Mouse (Mus musculus) liver, embryonic 15.5 days (tissue): ENCODE results near the gene Trmt61a. TPM values are rescaled to one million over a fixed set of nuclear protein-coding genes. Genes with fewer than 3 reads are reported as not detected.
A peak's percentile ranks its signal among the peaks of the same experiment; 100 is the strongest.

Experiments
- ATAC-seq: fragments of 200-750 bp; cut with Nextera tagmentation; 2 replicates; pipeline ENCODE4 v1.8.0; 2017; ENCODE audit warnings: moderate number of reproducible peaks, mild to moderate bottlenecking, moderate library complexity; ENCODE audit not compliant: insufficient read depth
- H3K27ac ChIP-seq: fragments of 300-500 bp; sonication (generic); replicated peaks from 2 replicates; pipeline ENCODE4 v1.5.1; 2015; ENCODE audit warnings: mild to moderate bottlenecking, inconsistent platforms
- H3K27me3 ChIP-seq: fragments of 300-500 bp; sonication (generic); 2 replicates; pipeline ENCODE4 v1.6.1; 2015; ENCODE audit warnings: mild to moderate bottlenecking, inconsistent platforms
- H3K36me3 ChIP-seq: fragments of 300-500 bp; sonication (generic); replicated peaks from 2 replicates; pipeline ENCODE4 v1.6.1; 2015; ENCODE audit warnings: moderate library complexity, mild to moderate bottlenecking, inconsistent platforms
- H3K4me1 ChIP-seq: fragments of 300-500 bp; sonication (generic); replicated peaks from 2 replicates; pipeline ENCODE4 v1.6.1; 2015; ENCODE audit warnings: inconsistent platforms
- H3K4me2 ChIP-seq: fragments of 300-500 bp; sonication (generic); 2 replicates; pipeline ENCODE4 v1.6.1; 2015; ENCODE audit warnings: moderate library complexity, mild to moderate bottlenecking, inconsistent platforms
- H3K4me3 ChIP-seq: fragments of 300-500 bp; sonication (generic); replicated peaks from 2 replicates; pipeline ENCODE4 v1.5.1; 2015; ENCODE audit warnings: mild to moderate bottlenecking, inconsistent platforms
- H3K9ac ChIP-seq: fragments of 300-500 bp; sonication (generic); 2 replicates; pipeline ENCODE4 v1.6.1; 2015; ENCODE audit warnings: moderate library complexity, mild to moderate bottlenecking, inconsistent platforms
- H3K9me3 ChIP-seq: fragments of 300-500 bp; sonication (generic); replicated peaks from 2 replicates; pipeline ENCODE4 v1.6.1; 2016; ENCODE audit warnings: inconsistent platforms
- WGBS: fragments of 180-500 bp; shearing (Covaris S2); methylation state at CpG from one replicate; pipeline ENCODE4 v1.1.7; 2015; ENCODE audit warnings: mixed read lengths; ENCODE audit not compliant: insufficient replicate concordance; 5-methylcytosine and 5-hydroxymethylcytosine counted together
- polyA plus RNA-seq: library from polyadenylated mRNA; unstranded; fragments of >200 nt; fragmentation: Nextera tagmentation; extraction: Ambion mirVana; gene quantifications from 2 replicates; pipeline ENCODE4 v1.2.1, GENCODE M21; 2015

The Trmt61a gene
- polyA plus RNA-seq, 1 experiment from 2014 or later, result 5.9 TPM

DNA sequence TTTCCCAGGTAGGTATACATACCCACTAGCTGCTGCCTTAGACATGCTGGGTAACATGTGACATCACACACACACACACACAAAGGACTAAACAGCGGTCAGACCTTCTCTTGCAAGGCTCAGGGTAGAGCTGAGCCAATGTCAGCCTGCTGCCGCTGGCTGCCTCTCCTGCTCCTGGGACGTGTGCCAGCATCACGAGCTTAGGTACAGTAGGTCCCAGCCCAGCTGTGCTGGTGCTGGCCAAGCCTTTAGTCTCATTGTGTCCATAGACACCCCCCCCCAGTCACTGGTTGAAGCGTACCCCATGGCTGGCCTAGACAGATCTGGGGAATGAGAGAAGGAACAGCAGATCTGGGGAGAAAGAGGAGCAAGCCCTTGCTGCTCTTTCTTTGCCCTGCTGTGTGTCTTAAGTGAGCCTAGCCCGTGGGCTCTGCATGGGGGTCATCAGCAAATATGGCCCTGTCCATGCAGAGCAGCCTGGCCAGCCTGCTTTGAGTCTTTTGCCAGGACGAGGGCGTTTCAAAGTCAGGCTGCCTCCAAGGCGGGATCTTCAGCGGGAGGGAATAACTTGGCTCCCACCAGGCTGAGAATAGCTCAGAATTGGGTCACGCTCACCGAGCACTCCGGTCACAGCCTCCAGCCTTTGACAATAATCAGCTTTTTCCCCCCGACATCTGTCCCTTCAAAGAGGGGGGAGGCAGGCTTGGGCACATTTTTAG is 9.6 kb downstream of the Trmt61a start:
- Histone ChIP-seq H3K4me3 (no peak overlapping the region), H3K9me3 (no peaks in the 10 kb centered on the region), H3K4me2 (no peak overlapping the region), H3K36me3 (peaks cover 3% of the 10 kb centered on the region; the same call in 1 of the 2 replicates), H3K9ac (no peak overlapping the region), H3K27me3 (peaks cover 16% of the 10 kb centered on the region), H3K27ac (no peak overlapping the region), H3K4me1 (peaks cover 5% of the 10 kb centered on the region; the same call in 1 of the 2 replicates)
- 40% methylated on average over 14 of the region's 14 CpGs for whole genome bisulfite sequencing
- ATAC-seq, result peak; percentile 23; the same call in 1 of the 2 replicates

DNA sequence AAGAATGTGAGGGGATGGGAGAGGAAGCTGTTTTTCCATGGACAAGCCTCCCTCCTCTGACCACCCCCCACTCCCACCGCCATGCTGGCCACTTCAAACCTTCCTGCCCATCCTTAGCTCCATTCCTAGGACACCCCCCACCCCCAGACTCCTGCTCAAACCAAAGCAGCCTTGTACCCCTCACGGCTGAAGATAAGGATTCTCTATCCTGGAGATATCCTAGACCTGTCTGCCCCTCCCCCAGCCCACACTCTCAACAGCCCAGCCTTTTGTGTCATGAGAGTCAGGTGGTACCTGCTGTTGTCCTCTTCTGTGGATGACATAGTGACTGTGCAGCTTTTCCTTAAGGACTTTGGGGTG is 10.1 kb downstream of the Trmt61a start:
- no peaks in the 10 kb centered on the region for H3K9me3 ChIP-seq
- no peak for ATAC-seq
- H3K4me1 ChIP-seq, result peaks cover 9% of the 10 kb centered on the region
- no peak overlapping the region for H3K4me3 ChIP-seq
- H3K36me3 ChIP-seq, result no peaks in the 10 kb centered on the region
- H3K27me3 ChIP-seq, result peaks cover 16% of the 10 kb centered on the region
- WGBS, result 29% methylated on average over 2 of the region's 2 CpGs
- H3K9ac ChIP-seq, result no peak overlapping the region
- H3K4me2 ChIP-seq, result no peak overlapping the region
- H3K27ac ChIP-seq, result no peak overlapping the region

DNA sequence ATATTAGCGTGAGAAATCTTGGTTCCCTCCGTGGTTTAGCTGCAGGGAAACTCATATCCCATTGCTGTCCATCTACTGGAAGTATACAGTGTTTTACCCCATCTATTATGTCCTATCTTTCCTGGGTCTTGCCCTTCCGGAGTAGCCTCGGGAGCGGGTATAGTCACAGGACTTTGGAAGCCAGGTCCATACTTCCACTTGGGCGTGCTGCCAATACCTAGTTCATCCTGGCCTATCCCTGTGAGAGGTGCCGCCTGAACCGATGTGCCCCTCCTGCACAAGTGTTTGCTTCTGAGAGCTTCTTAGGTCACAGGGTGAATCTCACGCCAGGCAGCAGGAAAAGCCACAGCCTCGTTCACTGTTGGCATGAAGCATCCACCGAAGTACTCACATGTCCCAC is 11.5 kb downstream of the Trmt61a start:
- H3K4me2 ChIP-seq, result no peak overlapping the region
- no peak overlapping the region for H3K27ac ChIP-seq
- WGBS, result 62% methylated on average over 11 of the region's 11 CpGs
- H3K9ac ChIP-seq, result no peak overlapping the region
- H3K9me3 ChIP-seq, result no peaks in the 10 kb centered on the region
- H3K27me3 ChIP-seq, result peaks cover 16% of the 10 kb centered on the region
- H3K4me1 ChIP-seq, result peaks cover 23% of the 10 kb centered on the region
- H3K36me3 ChIP-seq, result no peaks in the 10 kb centered on the region
- H3K4me3 ChIP-seq, result no peak overlapping the region
- ATAC-seq, result no peak

DNA sequence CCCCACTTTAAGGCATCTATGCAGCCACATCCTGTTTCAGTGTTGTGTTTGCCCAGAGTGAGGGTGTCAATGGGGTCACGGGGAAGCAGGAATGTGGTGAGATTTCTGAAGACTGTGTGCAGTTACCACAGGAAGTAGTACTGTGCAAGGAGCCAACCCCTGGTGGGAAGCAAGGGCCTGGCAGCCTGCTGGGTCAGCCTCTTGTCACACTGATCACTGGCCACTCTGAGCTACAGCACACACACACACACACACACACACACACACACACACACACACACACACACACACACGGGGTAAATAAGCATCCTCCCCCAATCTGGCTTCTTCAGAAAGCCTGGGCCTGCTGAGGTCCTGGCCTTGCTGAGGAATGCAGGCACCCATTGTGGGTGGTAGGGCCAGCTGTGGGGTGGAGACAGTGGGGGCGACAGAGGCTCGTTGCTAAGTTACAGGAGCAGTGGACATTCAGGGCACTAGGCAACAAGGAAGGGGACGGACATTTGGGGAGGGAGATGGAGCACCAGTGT is 13.5 kb downstream of the Trmt61a start:
- Histone ChIP-seq H3K4me2 (no peak overlapping the region), H3K9me3 (no peaks in the 10 kb centered on the region), H3K36me3 (no peaks in the 10 kb centered on the region), H3K9ac (no peak overlapping the region), H3K27me3 (peaks cover 14% of the 10 kb centered on the region), H3K27ac (no peak overlapping the region), H3K4me3 (no peak overlapping the region), H3K4me1 (peaks cover 32% of the 10 kb centered on the region)
- WGBS, result 36% methylated on average over 5 of the region's 5 CpGs
- no peak for ATAC-seq

DNA sequence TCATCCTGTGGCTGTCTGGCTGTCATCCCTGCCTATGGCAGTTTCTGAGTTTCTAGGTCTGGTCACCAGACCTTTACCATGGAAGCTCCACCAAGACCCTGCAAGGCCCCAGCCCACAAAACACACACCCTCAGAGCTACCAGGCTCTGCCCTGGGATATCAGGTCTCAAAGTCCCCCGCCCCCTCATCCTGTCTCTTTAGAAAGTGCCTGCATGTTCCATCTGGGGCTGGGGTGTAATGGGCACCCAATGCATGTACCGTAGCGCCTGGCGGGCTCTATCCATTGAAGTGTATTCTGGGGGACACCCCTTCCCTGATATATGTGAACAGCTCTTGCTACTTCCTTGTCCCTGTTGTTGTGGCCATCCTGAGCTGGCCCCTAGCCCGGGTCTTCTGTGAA is 15.0 kb downstream of the Trmt61a start:
- ATAC-seq, result no peak
- Histone ChIP-seq H3K4me2 (no peak overlapping the region), H3K27ac (no peak overlapping the region), H3K36me3 (no peaks in the 10 kb centered on the region), H3K9me3 (no peaks in the 10 kb centered on the region), H3K27me3 (peaks cover 3% of the 10 kb centered on the region), H3K9ac (no peak overlapping the region), H3K4me1 (peaks cover 32% of the 10 kb centered on the region), H3K4me3 (no peak overlapping the region)
- WGBS, result 63% methylated on average over 5 of the region's 5 CpGs

DNA sequence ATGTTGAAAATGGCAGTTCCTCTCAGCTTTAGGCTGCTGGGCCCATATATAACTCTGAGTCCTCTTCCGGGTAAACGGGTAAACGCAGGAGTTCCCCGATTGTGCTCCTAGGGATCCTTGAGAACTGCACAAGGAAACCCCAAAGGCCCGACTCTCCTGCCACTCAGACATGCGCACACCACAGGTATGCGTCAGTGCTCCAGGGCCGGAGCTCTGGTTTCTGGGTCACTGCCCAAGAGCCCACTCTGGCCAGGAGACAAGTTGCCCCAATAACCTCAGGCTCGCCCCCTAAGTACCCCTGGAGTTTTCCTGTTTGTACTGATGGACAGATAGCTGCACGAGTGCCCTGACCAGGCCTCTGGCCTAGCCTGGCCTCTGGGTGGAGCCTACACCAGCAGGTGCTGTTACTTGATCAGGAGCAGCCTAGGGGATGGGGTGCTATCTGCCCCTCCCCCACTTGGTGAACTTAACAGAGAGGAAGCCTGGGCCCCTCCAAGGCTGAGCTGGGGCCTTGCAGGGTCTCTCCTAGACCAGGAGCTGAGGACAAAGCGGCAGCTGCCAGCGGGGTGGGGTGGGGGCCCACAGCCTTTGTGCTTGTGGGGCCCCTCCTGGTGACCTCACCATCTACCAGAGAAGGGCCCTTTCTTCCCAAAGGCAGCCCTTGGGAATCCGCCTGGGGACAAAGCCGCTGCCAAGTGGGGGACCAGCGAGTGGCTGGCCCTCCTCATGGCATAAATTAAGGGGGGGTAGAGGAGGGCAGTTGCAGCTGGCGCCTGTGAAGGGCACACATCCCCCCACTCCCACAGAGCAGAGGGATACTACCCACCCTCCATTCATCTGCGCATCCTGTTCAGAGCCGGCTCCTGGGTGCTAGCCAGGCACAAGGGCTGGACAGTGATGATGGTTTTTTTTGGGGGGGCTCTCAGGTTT is 15.7 kb downstream of the Trmt61a start:
- H3K27ac ChIP-seq, result 0 out of 2 replicates have a peak overlapping the region, but pooled peaks have one; percentile 38
- H3K27me3 ChIP-seq, result no peaks in the 10 kb centered on the region; the same call in none of the 2 replicates
- 48% methylated on average over 18 of the region's 18 CpGs for WGBS
- no peak overlapping the region for H3K4me2 ChIP-seq
- H3K4me1 ChIP-seq, result peaks cover 32% of the 10 kb centered on the region
- peak; percentile 16; the same call in 1 of the 2 replicates for ATAC-seq
- H3K4me3 ChIP-seq, result no peak overlapping the region
- no peaks in the 10 kb centered on the region for H3K9me3 ChIP-seq
- H3K9ac ChIP-seq, result no peak overlapping the region
- no peaks in the 10 kb centered on the region for H3K36me3 ChIP-seq

DNA sequence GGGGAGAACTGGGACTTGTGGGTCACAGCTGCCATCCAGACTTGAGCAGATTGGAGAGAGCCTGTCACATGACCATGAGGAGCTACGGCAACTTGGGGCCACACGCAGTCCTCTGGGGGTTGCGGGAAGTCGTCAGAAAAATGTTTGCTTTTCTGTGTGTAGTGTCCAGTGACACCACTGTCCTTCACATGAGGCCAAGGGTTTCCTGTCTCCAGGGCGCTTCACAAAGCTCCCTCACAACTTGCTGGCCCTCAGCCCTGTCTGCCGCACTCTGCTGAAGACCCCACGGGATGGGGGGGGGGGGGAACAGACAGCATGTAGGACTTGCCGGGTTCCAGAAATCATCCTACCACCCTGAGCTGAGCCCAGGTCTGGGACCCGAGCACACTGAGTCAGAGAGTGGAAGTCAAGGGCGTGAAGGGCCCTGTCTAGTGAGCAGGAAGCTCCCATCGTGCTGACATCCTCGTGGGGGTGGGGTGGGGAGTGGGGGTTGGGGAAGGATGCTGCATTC is 16.4 kb downstream of the Trmt61a start:
- Histone ChIP-seq H3K4me1 (peaks cover 32% of the 10 kb centered on the region), H3K4me2 (no peak overlapping the region), H3K27ac (0 out of 2 replicates have a peak overlapping the region, but pooled peaks have one; percentile 38), H3K36me3 (no peaks in the 10 kb centered on the region), H3K9me3 (no peaks in the 10 kb centered on the region), H3K4me3 (no peak overlapping the region), H3K27me3 (no peaks in the 10 kb centered on the region; the same call in none of the 2 replicates), H3K9ac (no peak overlapping the region)
- ATAC-seq, result peak; percentile 37
- WGBS, result 15% methylated on average over 12 of the region's 12 CpGs

DNA sequence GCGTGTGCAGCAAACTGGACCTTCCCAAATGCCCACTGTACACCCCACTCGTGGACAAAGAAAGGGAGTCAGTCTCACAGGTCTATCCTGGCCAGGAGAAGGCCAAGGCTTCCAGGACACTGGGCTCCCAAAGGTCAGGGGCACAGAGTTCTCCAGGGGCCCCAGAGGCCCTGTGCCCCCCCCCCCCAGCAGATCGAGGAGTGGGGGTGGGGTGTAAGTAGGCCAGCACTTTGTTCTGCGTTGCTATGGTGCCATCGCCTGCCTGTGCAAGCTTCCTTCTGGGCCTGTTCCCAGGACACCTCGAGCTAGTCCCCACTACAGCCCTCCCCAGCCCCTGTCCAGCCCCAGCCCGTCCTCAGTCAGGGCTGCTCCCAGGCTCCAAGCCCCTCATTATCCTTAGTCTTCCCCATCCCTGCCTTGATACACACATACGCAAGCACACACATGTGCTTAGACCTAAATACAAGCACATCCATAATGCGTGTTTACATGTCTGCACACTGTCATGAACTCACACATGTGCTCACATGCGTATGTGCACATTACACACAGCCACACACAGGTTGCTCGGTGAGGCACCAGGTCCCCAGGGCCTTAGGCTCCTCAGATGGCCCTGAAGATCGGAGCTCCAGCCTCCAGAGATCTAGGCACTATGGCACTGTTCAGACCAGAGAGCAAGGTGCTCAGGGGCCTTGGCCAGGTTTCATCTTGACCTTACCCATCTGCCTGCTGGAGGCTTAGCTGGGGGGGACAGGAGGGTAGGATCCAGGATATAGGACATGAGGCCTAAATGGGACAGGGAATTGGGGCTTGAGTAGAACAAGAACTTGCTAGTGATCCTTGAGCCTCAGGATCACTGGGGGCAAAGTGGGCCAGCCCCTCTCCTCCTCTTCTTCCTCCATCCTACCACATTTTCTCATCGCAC is 17.2 kb downstream of the Trmt61a start:
- no peak for ATAC-seq

DNA sequence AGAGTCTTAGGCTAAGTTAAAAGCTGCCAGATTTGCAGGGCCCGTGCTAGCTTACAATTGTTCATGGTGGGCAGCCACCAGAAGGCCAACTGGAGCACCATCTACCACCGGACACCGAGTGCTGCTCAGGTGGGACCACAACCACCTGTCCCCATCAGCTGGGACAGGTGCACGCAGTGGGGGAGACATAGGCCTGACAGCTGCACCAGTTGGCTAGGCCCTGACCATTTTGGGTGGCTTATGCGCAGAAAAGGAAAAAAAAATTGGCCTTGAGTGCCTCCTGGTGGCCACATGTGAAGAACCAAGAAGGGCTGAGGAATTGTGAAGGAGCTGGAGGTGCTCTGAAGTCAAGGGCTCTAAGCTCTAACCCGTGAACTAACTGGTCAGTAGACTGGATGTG is 18.3 kb downstream of the Trmt61a start:
- Histone ChIP-seq H3K4me1 (peaks cover 32% of the 10 kb centered on the region), H3K36me3 (no peaks in the 10 kb centered on the region), H3K9me3 (no peaks in the 10 kb centered on the region), H3K27me3 (no peaks in the 10 kb centered on the region; the same call in 1 of the 2 replicates), H3K4me3 (no peak overlapping the region), H3K27ac (no peak overlapping the region), H3K4me2 (no peak overlapping the region), H3K9ac (no peak overlapping the region)
- no peak for ATAC-seq
- 22% methylated on average over 6 of the region's 6 CpGs for WGBS

More for the DNA sequence above, 17.2 kb downstream of the Trmt61a start:
- H3K9me3 ChIP-seq, result no peaks in the 10 kb centered on the region
- H3K27me3 ChIP-seq, result no peaks in the 10 kb centered on the region; the same call in 1 of the 2 replicates
- 51% methylated on average over 13 of the region's 13 CpGs for WGBS
- no peak overlapping the region for H3K9ac ChIP-seq
- 0 out of 2 replicates have a peak overlapping the region, but pooled peaks have one; percentile 6 for H3K27ac ChIP-seq
- peaks cover 32% of the 10 kb centered on the region for H3K4me1 ChIP-seq
- no peaks in the 10 kb centered on the region for H3K36me3 ChIP-seq
- H3K4me3 ChIP-seq, result no peak overlapping the region
- no peak overlapping the region for H3K4me2 ChIP-seq

DNA sequence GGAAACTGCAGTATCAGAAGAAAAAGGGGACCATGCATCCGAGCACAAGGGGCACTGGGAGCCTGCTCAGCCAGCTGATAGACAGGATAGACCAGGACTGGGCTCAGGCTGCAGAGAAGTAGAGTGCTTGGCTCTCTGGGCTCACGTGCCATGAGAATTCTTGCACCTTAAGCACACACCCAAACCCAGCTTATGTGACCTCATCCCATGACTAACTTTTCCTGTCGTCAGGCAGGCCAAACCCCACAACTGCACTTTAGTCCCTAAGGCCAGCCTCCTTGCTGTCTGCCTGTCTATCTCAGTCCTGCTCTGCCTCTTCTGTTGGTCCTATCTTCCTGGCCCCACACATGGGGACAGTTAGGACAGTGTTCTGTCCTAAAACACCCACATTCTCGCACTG is 19.8 kb downstream of the Trmt61a start:
- no peaks in the 10 kb centered on the region for H3K36me3 ChIP-seq
- no peak overlapping the region for H3K9ac ChIP-seq
- no peaks in the 10 kb centered on the region for H3K9me3 ChIP-seq
- peaks cover 26% of the 10 kb centered on the region for H3K4me1 ChIP-seq
- H3K27me3 ChIP-seq, result no peaks in the 10 kb centered on the region; the same call in 1 of the 2 replicates
- H3K4me2 ChIP-seq, result no peak overlapping the region
- ATAC-seq, result no peak
- no peak overlapping the region for H3K27ac ChIP-seq
- H3K4me3 ChIP-seq, result no peak overlapping the region
- 46% methylated on average over 4 of the region's 4 CpGs for WGBS
